Mouse (Mus musculus) liver, embryonic 13.5 days (tissue): ENCODE data around the gene BC003965. TPM values are rescaled to one million over a fixed set of nuclear protein-coding genes. Genes with fewer than 3 reads are reported as not detected.

ENCODE experiments used
- ATAC-seq: fragments of 200-750 bp; cut with Nextera tagmentation; 2 replicates; pipeline ENCODE4 v1.8.0; 2017; ENCODE audit warnings: low read depth, mild to moderate bottlenecking, moderate number of reproducible peaks, moderate library complexity
- DNase-seq: peaks from one replicate; pipeline ENCODE4 v3.0.0; 2022
- H3K27ac ChIP-seq: fragments of 300-500 bp; sonication (generic); 2 replicates; pipeline ENCODE4 v1.5.1; 2015; ENCODE audit warnings: moderate library complexity, mild to moderate bottlenecking, inconsistent platforms
- H3K27me3 ChIP-seq: fragments of 300-500 bp; sonication (generic); 2 replicates; pipeline ENCODE4 v1.6.1; 2015; ENCODE audit warnings: mild to moderate bottlenecking, inconsistent platforms
- H3K36me3 ChIP-seq: fragments of 300-500 bp; sonication (generic); 2 replicates; pipeline ENCODE4 v1.6.1; 2015; ENCODE audit warnings: mild to moderate bottlenecking, inconsistent platforms
- H3K4me1 ChIP-seq: fragments of 300-500 bp; sonication (generic); replicated peaks from 2 replicates; pipeline ENCODE4 v1.6.1; 2015; ENCODE audit warnings: inconsistent platforms
- H3K4me2 ChIP-seq: fragments of 300-500 bp; sonication (generic); 2 replicates; pipeline ENCODE4 v1.6.1; 2015; ENCODE audit warnings: inconsistent platforms, mild to moderate bottlenecking, moderate library complexity
- H3K4me3 ChIP-seq: fragments of 300-500 bp; sonication (generic); replicated peaks from 2 replicates; pipeline ENCODE4 v1.5.1; 2015; ENCODE audit warnings: mild to moderate bottlenecking, inconsistent platforms
- H3K9ac ChIP-seq: fragments of 300-500 bp; sonication (generic); 2 replicates; pipeline ENCODE4 v1.6.1; 2015; ENCODE audit warnings: mild to moderate bottlenecking, inconsistent platforms
- H3K9me3 ChIP-seq: fragments of 300-500 bp; sonication (generic); replicated peaks from 2 replicates; pipeline ENCODE4 v1.6.1; 2016; ENCODE audit warnings: inconsistent platforms
- WGBS: fragments of 180-500 bp; shearing (Covaris S2); methylation state at CpG from one replicate; pipeline ENCODE4 v1.1.7; 2015; ENCODE audit not compliant: insufficient replicate concordance; 5-methylcytosine and 5-hydroxymethylcytosine counted together
- polyA plus RNA-seq: library from polyadenylated mRNA; unstranded; fragments of >200 nt; fragmentation: Nextera tagmentation; extraction: Ambion mirVana; gene quantifications from 2 replicates; pipeline ENCODE4 v1.2.1, GENCODE M21; 2015

The BC003965 gene
- polyA plus RNA-seq, result 23.8 and 27.3 TPM in 2 replicates

- Histone ChIP-seq H3K4me1 (peaks cover 53% of the 10 kb centered on the region), H3K36me3 (0 out of 2 replicates have a peak, but pooled peaks cover 3% of the 10 kb centered on the region), H3K4me2 (peak within 1 kb of the TSS; percentile 95), H3K9me3 (no peaks in the 10 kb centered on the region), H3K27ac (peak within 1 kb of the TSS; percentile 90), H3K4me3 (peak within 1 kb of the TSS; percentile 85), H3K9ac (peak within 1 kb of the TSS; percentile 87), H3K27me3 (0 out of 2 replicates have a peak, but pooled peaks cover 21% of the 10 kb centered on the region)
- DNase-seq, result peak; percentile 92
- ATAC-seq, result peak; percentile 83
- WGBS, result under 1% methylated on average over 50 of the region's 50 CpGs
Measured at GRCm38 (mm10) chr17:25184129-25184691, at the start of gene BC003965. BC003965 (plus strand) TSS chr17:25184554.

GRCm38 (mm10) chr17:25135622-25136021 is 48.7 kb upstream of the BC003965 start:
- 0 out of 2 replicates have a peak overlapping the region, but pooled peaks have one; percentile 84 for H3K9ac ChIP-seq
- H3K4me3 ChIP-seq, result no peak overlapping the region
- peak overlapping the region; percentile 3; the same call in 1 of the 2 replicates for H3K4me2 ChIP-seq
- no peak overlapping the region for H3K27ac ChIP-seq
- 77% methylated on average over 6 of the region's 6 CpGs for WGBS
- peaks cover 4% of the 10 kb centered on the region; the same call in 1 of the 2 replicates for H3K36me3 ChIP-seq
- no peak for DNase-seq
- H3K9me3 ChIP-seq, result no peaks in the 10 kb centered on the region
- ATAC-seq, result no peak
- H3K4me1 ChIP-seq, result peaks cover 47% of the 10 kb centered on the region
- H3K27me3 ChIP-seq, result no peaks in the 10 kb centered on the region

- 88% methylated on average over 1 of the region's 1 CpGs for WGBS
- ATAC-seq, result no peak
Measured at GRCm38 (mm10) chr17:25138803-25139202, 45.6 kb upstream of the BC003965 start.

GRCm38 (mm10) chr17:25139960-25140359 is 44.4 kb upstream of the BC003965 start:
- Histone ChIP-seq H3K4me3 (no peak overlapping the region), H3K4me1 (peaks cover 31% of the 10 kb centered on the region), H3K27ac (no peak overlapping the region), H3K36me3 (peaks cover 12% of the 10 kb centered on the region), H3K9me3 (no peaks in the 10 kb centered on the region), H3K9ac (no peak overlapping the region), H3K27me3 (no peaks in the 10 kb centered on the region), H3K4me2 (no peak overlapping the region)
- no peak for ATAC-seq
- DNase-seq, result no peak
- WGBS, result 73% methylated on average over 4 of the region's 4 CpGs

More at GRCm38 (mm10) chr17:25138803-25139202, 45.6 kb upstream of the BC003965 start:
- Histone ChIP-seq H3K4me1 (peaks cover 41% of the 10 kb centered on the region), H3K27ac (peak overlapping the region; percentile 0; the same call in 1 of the 2 replicates), H3K4me2 (no peak overlapping the region), H3K9me3 (no peaks in the 10 kb centered on the region), H3K36me3 (peaks cover 4% of the 10 kb centered on the region; the same call in 1 of the 2 replicates), H3K4me3 (no peak overlapping the region), H3K27me3 (no peaks in the 10 kb centered on the region), H3K9ac (no peak overlapping the region)
- DNase-seq, result no peak

GRCm38 (mm10) chr17:25162161-25162560 is 22.2 kb upstream of the BC003965 start, which contains the start of gene Ccdc154:
Ccdc154 (plus strand) TSS chr17:25162461.
- peaks cover 39% of the 10 kb centered on the region for H3K36me3 ChIP-seq
- no peaks in the 10 kb centered on the region for H3K9me3 ChIP-seq
- H3K9ac ChIP-seq, result 0 out of 2 replicates have a peak within 1 kb of the TSS, but pooled peaks have one; percentile 4
- H3K27ac ChIP-seq, result no peak within 1 kb of the TSS
- WGBS, result 76% methylated on average over 1 of the region's 1 CpGs
- H3K4me3 ChIP-seq, result no peak within 1 kb of the TSS
- no peaks in the 10 kb centered on the region for H3K4me1 ChIP-seq
- ATAC-seq, result no peak
- H3K4me2 ChIP-seq, result no peak within 1 kb of the TSS
- DNase-seq, result no peak
- H3K27me3 ChIP-seq, result peaks cover 2% of the 10 kb centered on the region; the same call in 1 of the 2 replicates

GRCm38 (mm10) chr17:25163387-25163786 is 21.0 kb upstream of the BC003965 start:
- ATAC-seq, result no peak
- Histone ChIP-seq H3K9me3 (no peaks in the 10 kb centered on the region), H3K4me3 (no peak overlapping the region), H3K4me1 (no peaks in the 10 kb centered on the region), H3K27ac (no peak overlapping the region), H3K36me3 (peaks cover 27% of the 10 kb centered on the region), H3K9ac (no peak overlapping the region), H3K4me2 (no peak overlapping the region), H3K27me3 (peaks cover 2% of the 10 kb centered on the region; the same call in 1 of the 2 replicates)
- DNase-seq, result no peak
- WGBS, result 63% methylated on average over 7 of the region's 7 CpGs

- H3K27me3 ChIP-seq, result peaks cover 2% of the 10 kb centered on the region; the same call in 1 of the 2 replicates
- no peak overlapping the region for H3K4me2 ChIP-seq
- no peaks in the 10 kb centered on the region for H3K4me1 ChIP-seq
- H3K9ac ChIP-seq, result no peak overlapping the region
- H3K36me3 ChIP-seq, result peaks cover 17% of the 10 kb centered on the region
- no peak overlapping the region for H3K27ac ChIP-seq
- 70% methylated on average over 3 of the region's 3 CpGs for WGBS
- no peak for DNase-seq
- no peak for ATAC-seq
- no peak overlapping the region for H3K4me3 ChIP-seq
- no peaks in the 10 kb centered on the region for H3K9me3 ChIP-seq
Measured at GRCm38 (mm10) chr17:25164770-25165169, 19.6 kb upstream of the BC003965 start.

GRCm38 (mm10) chr17:25165970-25166671 is 18.2 kb upstream of the BC003965 start:
- H3K27ac ChIP-seq, result no peak overlapping the region
- H3K9ac ChIP-seq, result no peak overlapping the region
- no peak for ATAC-seq
- no peaks in the 10 kb centered on the region for H3K9me3 ChIP-seq
- 44% methylated on average over 6 of the region's 6 CpGs for WGBS
- no peak overlapping the region for H3K4me2 ChIP-seq
- H3K4me1 ChIP-seq, result no peaks in the 10 kb centered on the region
- H3K36me3 ChIP-seq, result 0 out of 2 replicates have a peak, but pooled peaks cover 3% of the 10 kb centered on the region
- H3K4me3 ChIP-seq, result no peak overlapping the region
- H3K27me3 ChIP-seq, result peaks cover 7% of the 10 kb centered on the region; the same call in 1 of the 2 replicates
- no peak for DNase-seq

- H3K4me1 ChIP-seq, result no peaks in the 10 kb centered on the region
- H3K27ac ChIP-seq, result no peak overlapping the region
- no peaks in the 10 kb centered on the region for H3K36me3 ChIP-seq
- ATAC-seq, result no peak
- no peaks in the 10 kb centered on the region for H3K9me3 ChIP-seq
- 83% methylated on average over 2 of the region's 2 CpGs for WGBS
- H3K27me3 ChIP-seq, result peaks cover 12% of the 10 kb centered on the region
- no peak overlapping the region for H3K4me2 ChIP-seq
- no peak for DNase-seq
- H3K9ac ChIP-seq, result no peak overlapping the region
- no peak overlapping the region for H3K4me3 ChIP-seq
Measured at GRCm38 (mm10) chr17:25169706-25170105, 14.6 kb upstream of the BC003965 start.

- Histone ChIP-seq H3K27me3 (peaks cover 28% of the 10 kb centered on the region), H3K4me3 (no peak overlapping the region), H3K36me3 (no peaks in the 10 kb centered on the region), H3K4me1 (peaks cover 12% of the 10 kb centered on the region), H3K27ac (no peak overlapping the region), H3K9ac (no peak overlapping the region), H3K9me3 (no peaks in the 10 kb centered on the region), H3K4me2 (no peak overlapping the region)
- ATAC-seq, result no peak
- 78% methylated on average over 3 of the region's 3 CpGs for WGBS
- DNase-seq, result no peak
Measured at GRCm38 (mm10) chr17:25172558-25172957, 11.8 kb upstream of the BC003965 start.

- no peaks in the 10 kb centered on the region for H3K9me3 ChIP-seq
- ATAC-seq (no peak), DNase-seq (no peak)
- H3K36me3 ChIP-seq, result no peaks in the 10 kb centered on the region
- 0 out of 2 replicates have a peak within 1 kb of the TSS, but pooled peaks have one; percentile 3 for H3K9ac ChIP-seq
- H3K4me2 ChIP-seq, result peak within 1 kb of the TSS; percentile 23
- H3K4me1 ChIP-seq, result peaks cover 12% of the 10 kb centered on the region
- peaks cover 44% of the 10 kb centered on the region for H3K27me3 ChIP-seq
- H3K27ac ChIP-seq, result no peak within 1 kb of the TSS
- WGBS, result 51% methylated on average over 9 of the region's 9 CpGs
- no peak within 1 kb of the TSS for H3K4me3 ChIP-seq
Measured at GRCm38 (mm10) chr17:25175411-25175810, 8.9 kb upstream of the BC003965 start, which contains the start of gene Gm38655. Gm38655 (minus strand) TSS chr17:25175471.
